Mouse (Mus musculus) layer of hippocampus, adult 18-20 months (tissue): Measurements from ENCODE around the gene Fez1. TPM values are rescaled to one million over a fixed set of nuclear protein-coding genes. Genes with fewer than 3 reads are reported as not detected.
A peak's percentile ranks its signal among the peaks of the same experiment; 100 is the strongest.

Source experiments
- DNase-seq, 2 experiments: peaks; one replicate each; pipeline ENCODE4 v3.0.0; 2022; ENCODE audit warnings: low spot score in 2 of 2
- long read RNA-seq: library from polyadenylated mRNA; stranded (forward); transcript quantifications from one replicate; pipeline ENCODE4 v2.0.0, GENCODE M21; 2021
- total RNA-seq, 2 experiments: library from RNA; stranded (reverse); gene quantifications; 2 replicates each; pipeline ENCODE4 v1.2.3; 2021

Fez1 gene
- 100 to 1,000 TPM; 274 to 280 TPM for total RNA-seq
- long read RNA-seq, transcript Fez1-201 (10 exons, 1,794 nt): major isoform, 497 of 575 reads
- long read RNA-seq, partial matches to known transcripts: 16 of 575 reads
- long read RNA-seq, other reads (novel, unspliced or antisense): 60 of 575 reads

DNA sequence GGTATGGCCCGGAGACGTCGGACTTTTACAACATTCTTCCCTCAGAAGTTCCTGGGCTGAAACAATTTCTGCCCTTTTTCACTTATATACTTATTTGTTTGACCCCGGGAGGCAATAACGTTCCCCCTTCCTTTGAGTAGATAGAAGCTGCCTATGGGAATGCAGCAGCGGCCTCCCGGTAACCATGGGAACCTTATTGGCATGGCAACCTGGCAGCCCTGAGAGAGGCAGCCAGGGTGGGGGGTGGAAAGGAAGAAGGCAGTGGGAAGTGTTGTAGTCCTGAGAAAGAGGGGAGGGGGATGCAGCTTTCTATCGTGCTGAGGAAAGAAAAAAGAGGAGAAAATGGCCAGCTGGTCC is at the start of gene Fez1:
Gene Fez1, plus strand, starts transcription at position 221 of the 357 bp plus-strand sequence.
- peak; percentile 88 to 94 for DNase-seq

DNA sequence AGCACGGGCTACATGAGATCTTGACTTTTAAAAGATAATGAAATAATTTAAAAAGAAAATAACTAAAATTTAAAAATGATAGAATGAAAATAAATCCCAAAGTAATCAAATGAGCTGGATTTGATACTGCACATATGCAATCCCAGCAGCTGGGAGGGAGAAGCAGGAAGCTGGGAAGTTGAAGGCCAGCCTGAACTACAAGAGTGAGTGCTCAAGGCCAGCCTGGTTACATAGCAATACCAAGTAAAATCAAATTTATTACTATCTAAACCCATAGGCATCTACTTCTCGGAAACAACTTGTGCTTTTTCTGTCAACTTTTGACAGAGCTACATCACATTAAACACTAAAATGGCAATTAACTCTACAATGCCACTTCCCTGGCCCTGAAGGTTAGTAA is 37.7 kb upstream of the Fez1 start:
- DNase-seq: no peak

DNA sequence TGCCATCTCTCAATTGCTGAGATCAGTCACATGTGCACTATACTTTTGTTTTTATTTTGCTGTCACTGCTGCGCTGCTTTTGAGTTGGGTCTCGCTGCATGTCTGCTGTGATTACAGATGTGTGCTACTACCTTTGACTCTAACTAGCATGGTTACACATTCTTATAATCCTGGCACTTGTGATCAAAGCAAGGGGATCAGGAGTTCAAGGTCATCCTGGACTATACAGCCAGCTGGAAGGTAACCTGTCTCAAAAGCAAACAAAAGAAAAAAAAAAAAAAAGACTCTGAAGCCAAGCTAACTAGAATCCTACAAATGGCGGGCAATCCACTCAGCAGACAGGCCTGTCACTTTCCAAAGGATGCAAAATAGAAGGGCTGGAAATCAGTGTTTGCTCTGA is 29.5 kb upstream of the Fez1 start:
- no peak for DNase-seq

DNA sequence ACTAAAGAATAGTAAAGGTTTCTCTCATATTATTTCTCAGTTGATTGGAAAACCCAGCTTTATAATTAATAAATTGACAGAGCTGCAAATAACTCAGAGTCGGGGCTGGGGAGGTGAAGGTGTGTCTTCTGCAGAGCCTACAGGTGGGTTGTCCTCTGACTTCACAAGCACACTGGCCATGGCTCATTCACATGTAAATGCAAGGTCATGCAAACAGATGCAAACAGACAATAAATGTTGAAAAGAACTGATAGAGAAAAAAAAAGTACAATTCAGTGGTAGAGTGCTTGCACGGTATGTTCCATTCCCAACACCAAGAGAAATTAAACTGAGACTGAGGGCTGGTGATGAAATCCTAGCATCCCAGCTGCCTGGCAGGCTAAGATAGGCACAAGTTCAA is 27.2 kb upstream of the Fez1 start:
- no peak for DNase-seq

DNA sequence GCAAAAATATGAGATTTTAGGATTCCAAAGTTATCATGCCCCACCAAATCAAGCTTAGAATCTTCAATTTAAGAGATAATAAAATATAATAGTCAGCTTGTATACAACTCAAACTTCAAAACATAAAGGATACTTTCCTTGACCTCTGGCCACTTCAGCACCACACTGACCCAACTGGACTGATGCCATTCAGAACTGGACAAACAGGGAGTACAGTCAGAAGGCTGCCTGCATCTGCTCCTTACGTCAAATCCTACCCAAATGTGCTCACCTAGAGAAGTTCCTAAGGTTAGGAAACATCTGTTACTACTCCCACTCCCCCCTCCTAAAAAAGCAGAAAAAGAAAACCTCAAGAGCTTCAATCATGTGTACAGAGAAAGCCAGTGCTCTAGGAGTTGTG is 26.1 kb upstream of the Fez1 start:
- DNase-seq: no peak

DNA sequence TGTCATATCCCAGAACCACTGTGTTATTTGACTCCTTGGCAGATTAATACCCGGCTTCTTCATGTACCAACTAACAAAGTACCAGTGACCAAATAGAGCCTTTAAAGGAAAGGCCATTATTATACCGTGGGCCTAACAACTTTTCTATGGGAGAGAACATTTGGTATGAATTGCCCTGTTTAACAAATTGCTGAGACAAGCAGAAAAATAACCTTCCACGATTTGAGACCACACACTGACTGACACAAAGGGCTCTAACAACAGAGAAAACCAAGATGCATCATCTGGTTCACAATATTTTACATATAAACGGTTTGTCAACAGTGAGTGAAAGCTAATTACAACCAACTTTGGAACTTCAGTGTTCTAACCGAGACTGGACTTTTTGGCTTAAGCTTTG is 25.4 kb upstream of the Fez1 start:
- no peak for DNase-seq

DNA sequence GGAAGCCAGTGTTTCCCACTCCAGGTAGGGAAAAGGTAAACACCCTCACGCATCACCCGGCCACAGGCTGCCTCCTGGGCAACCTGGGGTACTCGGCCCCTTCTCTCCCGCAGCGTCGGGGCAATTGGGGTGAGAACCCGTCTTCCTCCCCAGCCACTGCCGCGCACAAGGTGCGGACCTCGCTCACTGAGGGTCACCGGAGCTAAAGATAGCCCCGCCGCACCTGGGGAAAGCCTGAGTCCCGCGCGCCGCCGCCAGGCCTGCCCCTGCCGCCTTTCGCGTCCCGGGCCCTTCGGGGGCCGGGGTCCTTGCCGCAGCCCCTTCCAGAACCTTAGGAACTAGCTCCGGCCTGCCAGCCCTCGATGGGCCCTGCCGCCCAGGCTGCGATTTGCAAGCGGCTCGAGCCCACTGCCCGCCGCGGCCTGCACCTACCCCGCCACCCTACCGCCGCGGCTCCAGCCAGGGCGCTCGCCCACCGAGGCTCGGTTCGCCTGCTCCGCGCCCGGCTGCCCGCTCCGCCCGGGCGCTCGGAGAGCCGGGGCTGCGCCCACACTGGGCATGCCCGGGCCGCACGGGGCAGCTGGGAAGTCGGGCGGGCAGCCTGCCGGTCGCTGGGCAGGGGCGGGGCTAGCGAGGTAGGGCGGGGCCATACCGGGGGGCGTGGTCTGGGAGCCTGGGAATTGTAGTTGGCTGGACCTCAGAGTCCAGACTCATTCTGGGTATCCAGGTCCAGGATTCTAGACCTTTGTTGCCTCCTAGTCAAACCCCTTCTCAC is 24.7 kb upstream of the Fez1 start, which contains the start of gene Ei24:
Gene Ei24, minus strand, starts transcription at position 613 of the 775 bp plus-strand sequence.
- DNase-seq: peak; percentile 86 to 92

DNA sequence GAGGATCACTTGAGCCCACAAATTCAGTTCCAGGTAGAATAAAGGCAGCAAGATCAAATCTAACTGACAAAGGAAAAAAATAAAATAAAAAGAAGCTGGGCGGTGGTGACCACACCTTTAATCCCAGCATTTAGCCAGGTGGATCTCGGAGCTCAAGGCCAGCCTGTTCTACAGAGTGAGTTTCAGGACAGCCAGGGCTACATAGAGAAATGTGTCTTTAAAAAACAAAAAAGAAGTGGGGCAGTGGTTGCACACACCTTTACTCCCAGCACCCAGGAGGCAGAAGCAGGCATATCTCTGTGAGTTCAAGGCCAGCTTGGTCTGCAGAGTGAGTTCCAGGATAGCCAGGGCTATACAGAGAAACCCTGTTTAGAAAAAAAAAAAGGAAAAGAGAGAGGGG is 19.7 kb upstream of the Fez1 start:
- DNase-seq: no peak

DNA sequence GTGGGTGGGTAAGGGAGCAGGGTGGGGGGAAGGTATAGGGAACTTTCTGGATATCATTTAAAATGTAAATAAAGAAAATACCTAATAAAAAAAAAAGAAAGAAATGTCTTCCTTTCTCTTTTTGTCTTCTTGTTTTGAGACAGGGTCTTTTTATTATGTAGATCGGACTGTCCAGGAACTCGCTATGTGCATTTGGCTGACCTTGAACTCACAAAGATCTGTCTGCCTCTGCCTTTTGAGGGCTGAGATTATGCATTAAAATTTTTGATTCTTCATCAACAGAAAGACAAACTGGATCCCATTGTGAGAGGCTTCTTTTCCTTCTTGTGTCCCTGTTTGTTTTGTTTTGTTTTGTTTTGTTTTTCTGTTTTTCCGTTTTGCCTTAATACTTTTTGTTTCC is 18.7 kb upstream of the Fez1 start:
- no peak for DNase-seq

DNA sequence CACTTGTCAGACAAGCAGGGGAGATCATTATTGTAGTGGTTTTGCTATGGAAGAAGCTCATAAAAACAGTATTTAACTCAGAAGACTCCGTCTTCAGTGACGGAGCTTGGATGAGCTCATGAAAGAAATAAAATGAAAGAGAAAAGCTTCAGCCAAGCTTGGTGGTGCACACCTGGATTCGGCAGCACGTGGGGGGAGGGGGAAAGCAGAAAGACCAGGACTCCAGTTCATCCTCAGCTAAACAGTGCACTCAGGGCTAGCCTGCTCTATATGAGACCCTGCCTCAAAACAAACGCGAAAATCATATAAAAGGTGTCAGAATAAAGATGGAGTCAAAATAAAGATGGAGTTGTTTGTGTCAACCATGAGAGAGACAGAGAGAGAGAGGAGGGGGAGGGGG is 18.3 kb upstream of the Fez1 start:
- DNase-seq: no peak

DNA sequence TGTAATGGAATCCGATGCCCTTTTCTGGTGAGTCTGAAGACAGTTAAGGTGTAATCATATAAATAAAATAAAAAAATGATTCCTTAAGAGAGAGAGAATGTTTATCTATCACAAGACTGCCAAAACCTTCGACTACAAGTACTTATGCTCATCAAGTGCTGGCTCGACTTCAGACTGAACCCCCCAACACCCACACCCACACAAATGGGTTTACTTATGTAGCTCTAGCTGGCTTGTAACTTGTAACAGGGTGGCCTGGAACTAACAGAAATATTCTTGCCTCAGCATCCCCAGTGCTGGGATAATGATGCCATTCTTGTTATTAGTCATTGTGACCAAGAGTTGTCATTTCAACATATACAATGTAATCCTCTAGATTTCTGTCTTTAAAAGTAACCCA is 17.7 kb upstream of the Fez1 start:
- DNase-seq: no peak

DNA sequence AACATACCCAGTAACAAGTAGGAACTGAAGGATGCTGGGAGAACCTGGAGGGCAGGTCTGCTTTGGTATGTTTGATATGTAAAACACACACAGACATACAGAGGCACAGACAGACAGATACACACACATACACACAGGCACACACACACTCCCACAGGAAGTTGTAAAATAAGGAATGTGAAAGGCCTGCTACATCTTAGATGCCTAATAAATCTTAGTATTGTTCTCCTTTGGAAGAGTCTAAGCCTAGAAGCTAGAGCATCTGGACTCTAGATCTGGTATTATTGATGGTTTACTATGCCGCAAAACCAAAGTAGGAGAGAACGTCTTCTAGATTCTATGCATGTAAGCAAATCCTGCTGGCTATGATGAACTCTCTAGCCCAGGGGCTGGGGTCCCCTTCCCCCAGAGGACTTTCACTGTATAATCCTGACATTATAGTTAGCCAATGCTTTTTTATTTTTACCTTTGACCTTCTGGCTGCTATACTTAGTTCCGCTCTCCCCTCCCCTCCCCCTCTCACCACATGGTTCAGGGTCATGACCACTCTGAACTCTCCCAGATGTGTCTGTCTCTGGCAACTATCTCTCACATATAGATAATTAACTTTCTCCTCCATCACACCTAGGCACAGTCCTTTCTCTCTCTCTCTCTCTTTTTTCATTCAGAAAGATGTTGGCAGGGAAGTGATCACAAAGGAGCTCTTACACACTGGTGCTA is 16.2 kb upstream of the Fez1 start:
- DNase-seq: no peak

DNA sequence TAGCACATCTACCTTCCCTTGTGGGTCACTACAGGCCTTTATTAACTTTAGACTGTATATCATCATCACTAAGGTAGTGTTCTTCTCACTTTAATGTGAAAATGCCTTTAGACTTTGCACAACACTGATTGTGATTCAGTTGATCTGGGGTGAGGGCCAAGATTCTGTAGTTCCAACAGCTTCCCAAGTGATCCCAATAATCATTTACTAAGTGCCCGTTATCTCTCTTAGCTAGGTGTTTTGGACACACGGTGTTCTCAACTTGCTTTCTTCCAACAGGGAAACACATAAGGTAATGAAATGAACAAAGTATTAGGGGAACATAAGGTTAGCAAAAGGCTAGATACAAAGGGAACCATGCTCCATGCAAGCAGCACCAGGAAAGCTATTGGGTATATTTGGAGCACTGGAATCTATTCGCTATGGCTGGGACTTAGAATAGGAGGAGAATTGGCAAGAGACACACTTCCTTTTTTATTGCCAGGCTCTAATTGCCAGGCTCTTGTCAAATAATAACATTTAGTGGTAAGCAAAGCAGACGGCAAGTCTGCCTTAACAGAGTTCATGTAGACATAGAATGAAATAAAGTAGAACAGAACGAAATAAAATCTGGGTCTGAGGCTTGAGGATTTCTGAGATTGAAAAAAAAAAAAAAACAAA is 13.4 kb upstream of the Fez1 start:
- DNase-seq: peak in 1 of 2 experiments; percentile 72

DNA sequence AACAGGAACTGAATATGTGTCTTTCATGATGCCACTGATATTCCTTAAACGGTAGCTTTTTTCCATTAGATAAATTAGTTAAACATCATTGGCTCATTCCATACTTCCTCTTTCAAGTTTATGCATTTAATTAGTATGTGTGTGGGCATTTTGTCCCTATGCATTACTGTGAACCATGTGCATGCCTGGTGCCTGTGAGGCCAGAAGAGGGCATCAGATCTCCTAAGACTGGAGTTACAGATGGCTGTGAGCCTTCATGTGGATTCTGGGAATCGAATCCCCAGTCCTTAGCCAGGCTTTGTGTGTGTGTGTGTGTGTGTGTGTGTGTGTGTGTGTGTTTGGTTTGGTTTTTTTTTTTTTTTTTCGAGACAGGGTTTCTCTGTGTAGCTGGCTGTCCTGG is 7.2 kb upstream of the Fez1 start:
- DNase-seq: no peak

DNA sequence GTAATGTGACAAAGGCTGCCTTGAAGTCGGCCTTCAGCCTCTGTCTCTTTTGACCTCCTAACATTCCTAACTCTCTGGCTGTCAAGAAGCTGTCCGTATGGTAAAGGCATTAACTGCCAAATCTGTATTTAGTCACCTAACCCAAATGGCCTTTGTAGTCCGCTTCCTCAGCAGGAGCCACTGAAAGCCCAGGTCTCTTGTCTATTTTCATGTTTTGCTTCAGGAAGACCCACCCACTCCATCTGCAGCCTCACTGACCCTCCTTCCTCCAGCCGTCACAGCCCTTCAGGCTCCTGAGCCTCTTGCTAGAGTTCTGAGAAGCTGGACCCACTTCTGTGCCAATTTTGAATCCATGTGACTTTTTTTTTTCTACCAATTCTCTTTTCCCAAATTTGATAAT is 2.8 kb upstream of the Fez1 start:
- no peak for DNase-seq

DNA sequence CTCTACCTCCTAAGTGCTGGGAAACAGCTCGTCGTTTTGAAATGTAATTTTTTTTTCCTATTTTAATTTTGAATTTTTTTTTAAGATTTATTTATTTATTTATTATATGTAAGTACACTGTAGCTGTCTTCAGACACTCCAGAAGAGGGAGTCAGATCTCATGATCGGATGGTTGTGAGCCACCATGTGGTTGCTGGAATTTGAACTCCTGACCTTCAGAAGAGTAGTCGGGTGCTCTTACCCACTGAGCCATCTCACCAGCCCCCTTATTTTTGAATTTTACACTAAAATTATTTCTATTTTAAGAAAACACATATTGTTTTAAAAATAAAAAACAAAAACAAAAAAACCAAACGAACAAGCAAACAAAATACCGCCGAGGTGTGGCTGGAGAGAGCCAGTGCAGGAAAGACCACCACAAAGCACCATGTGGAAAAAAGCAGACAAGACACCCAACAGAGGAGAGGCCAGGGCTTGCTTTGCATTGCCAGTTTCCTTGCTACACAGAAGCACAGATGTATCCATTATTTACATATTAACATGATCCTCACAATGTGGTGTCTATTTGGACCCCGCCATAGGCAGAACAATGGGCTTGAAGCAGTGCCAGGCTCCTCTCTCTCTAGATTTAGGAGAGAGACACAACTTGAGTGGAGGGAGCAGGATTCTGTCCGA is 558 bp upstream of the Fez1 start:
- no peak for DNase-seq

DNA sequence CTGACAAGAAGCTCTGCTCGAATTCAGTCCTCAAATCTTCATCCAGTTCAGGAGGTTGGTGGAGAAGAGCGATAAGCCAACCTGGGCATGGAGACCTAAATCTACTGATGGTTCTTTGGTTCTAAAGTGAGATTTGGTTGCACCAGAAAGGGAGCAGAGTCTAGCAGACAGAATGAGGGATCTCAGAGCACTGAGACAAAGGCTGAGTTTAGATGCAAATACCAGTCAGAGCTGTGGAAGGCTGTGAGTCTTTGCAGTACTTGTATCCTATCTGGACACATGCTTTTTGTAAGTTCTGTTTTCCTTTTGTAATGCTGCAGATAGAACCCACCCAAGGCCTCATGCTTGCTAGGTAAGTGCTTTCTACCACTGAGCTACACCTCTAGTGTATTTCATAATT is 360 bp downstream of the Fez1 start:
- DNase-seq: no peak

DNA sequence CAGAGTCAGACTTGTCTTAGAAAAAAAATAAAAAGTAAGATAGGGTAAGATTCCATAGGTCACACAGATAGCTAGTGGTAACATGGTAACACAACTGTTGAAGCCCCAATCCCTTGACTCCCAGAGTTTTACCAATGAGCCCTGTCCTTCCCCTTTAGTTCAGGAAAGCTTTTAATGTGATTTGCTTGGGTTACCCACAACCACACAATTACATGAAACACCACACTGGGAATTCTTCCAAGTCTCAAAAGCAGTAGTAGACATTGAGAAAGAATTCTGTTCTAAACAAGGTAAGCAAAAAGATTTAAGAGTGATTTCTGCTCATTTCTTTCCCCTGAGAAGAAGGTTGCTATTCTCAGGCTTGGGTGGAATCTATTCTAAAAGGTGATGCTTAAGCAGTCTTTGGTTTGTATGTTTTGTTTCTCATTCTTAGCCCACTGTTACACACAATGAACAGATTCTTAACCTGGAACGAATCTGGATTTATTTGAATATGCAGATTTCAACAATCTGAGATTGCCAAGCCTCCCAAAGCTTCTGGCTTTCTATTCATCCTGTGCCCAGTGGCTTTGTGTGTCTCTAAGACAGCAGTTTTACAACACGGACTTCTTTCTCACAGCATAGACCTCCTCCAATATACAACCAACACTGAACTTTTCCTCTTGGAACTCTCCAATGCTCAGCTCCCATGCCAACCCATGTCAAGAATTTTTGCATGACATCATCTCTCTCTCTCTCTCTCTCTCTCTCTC is 5.1 kb downstream of the Fez1 start:
- no peak for DNase-seq

DNA sequence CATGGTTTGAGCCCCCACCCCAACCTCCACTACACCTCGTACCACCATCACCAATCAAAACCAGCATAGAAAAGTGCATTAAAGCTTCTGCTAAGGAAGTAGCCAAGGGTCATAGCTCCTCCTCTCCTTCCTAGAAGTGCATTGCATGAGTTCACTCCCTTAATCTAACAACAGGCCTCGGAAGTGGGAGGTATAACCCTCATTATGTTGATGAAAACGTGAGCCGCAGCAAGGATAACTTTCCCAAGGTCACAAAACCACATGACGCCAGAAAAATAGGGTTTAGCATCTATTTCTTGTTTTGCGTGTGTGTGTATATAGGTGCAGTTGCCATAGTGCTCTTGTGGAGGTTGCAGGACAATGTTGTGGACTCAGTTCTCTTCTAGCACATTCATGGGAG is 9.7 kb downstream of the Fez1 start:
- DNase-seq: no peak

DNA sequence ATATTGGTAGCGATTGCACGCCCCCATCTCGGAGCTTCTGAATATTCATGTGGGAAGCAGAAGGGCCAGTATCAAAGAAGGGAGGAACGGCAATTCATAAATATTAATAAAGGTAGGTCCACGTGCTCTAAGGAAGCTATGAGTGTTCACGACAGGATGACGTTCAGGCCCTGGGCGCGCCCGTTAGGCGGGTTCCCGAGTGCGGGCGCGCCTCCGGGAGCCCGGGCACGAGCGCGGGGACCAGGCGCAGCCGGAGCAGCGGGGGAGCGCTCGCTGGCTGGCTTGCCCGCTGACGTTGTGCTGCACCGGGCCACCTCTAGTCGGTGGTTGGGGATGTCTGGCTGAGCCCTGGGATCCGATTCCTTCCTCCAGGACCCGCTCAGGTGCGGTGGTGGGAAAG is 10.9 kb downstream of the Fez1 start:
- peak; percentile 94 to 95 for DNase-seq
